18 mouse cellular contexts compared by ENCODE assay signal in the genomic region with DNA sequence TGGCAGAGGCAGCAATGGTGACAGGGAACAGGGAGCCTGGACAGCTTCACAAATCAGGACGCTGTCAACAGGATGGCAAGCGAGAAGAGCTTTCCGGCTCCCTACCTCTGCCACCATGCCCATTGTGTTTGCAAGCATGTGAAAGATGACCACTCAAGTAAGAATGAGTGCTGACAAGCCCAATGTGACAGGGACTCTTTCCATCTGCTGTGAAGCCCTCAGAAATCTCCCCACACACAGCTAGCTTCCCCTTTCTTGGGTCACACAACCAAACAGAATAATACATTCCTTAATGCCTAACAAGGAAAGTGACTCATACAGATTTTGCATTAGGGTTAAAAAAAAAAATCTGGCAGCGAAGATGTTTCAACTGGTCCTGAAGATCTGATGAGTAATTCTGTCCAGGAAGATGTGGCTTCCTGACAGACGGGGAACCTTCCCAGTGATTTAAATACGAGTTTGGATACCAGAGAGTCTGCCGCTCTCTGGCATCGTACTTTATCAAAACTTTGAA.
DNase-seq lines count a peak whose midpoint lies in the region; ATAC-seq and TF ChIP-seq lines count a peak whose summit lies in the region.
"Had no signal": no experiment of that assay in that cellular context is flagged by ENCODE, and none has a peak within 500 bp of the region (broad histone marks: within the 10 kb centered on the region; RNA-seq: fewer than 3 reads in every experiment).

No protein-coding gene starts in this region.

- H3K27me3 ChIP-seq in heart, embryonic 10.5 days (ENCODE audit: insufficient read depth, poor library complexity, severe bottlenecking): no peaks in the 10 kb centered on the region
- no peaks in the 10 kb centered on the region; the same call in 1 of the 2 replicates for H3K27me3 ChIP-seq in heart, adult 2 months (ENCODE audit: control insufficient read depth, insufficient read depth, low read length)
- no peaks in the 10 kb centered on the region for H3K27me3 ChIP-seq in heart, embryonic 14.5 days (ENCODE audit: control insufficient read depth, insufficient read depth, low read length)
- no peaks in the 10 kb centered on the region for H3K27me3 ChIP-seq in forebrain, postnatal 0 days (ENCODE audit: insufficient read depth, low read length)
- H3K27me3 ChIP-seq: hindbrain, embryonic 15.5 days; limb, embryonic 13.5 days; midbrain, embryonic 15.5 days; neural tube, embryonic 12.5 days; stomach, embryonic 15.5 days had no signal

- H3K9ac ChIP-seq in heart, adult 2 months (ENCODE audit: low read depth, low read length): no peak overlapping the region
- H3K9ac ChIP-seq in heart, embryonic 14.5 days (ENCODE audit: low read length): no peak overlapping the region
- no peak overlapping the region for H3K9ac ChIP-seq in forebrain, postnatal 0 days
- H3K9ac ChIP-seq: hindbrain, embryonic 15.5 days; limb, embryonic 13.5 days; midbrain, embryonic 15.5 days; neural tube, embryonic 12.5 days; stomach, embryonic 15.5 days had no signal

- no peaks in the 10 kb centered on the region for H3K36me3 ChIP-seq in heart, embryonic 10.5 days
- no peaks in the 10 kb centered on the region for H3K36me3 ChIP-seq in heart, adult 2 months (ENCODE audit: control insufficient read depth, insufficient read depth, low read length)
- no peaks in the 10 kb centered on the region for H3K36me3 ChIP-seq in heart, embryonic 14.5 days (ENCODE audit: control insufficient read depth, insufficient read depth, low read length)
- no peaks in the 10 kb centered on the region for H3K36me3 ChIP-seq in forebrain, postnatal 0 days (ENCODE audit: insufficient read depth)
- H3K36me3 ChIP-seq: hindbrain, embryonic 15.5 days; limb, embryonic 13.5 days; midbrain, embryonic 15.5 days; neural tube, embryonic 12.5 days; stomach, embryonic 15.5 days had no signal

- WGBS in heart, embryonic 10.5 days: 20% methylated on average over 8 of the region's 8 CpGs
- WGBS in heart, adult 2 months: 7% methylated on average over 8 of the region's 8 CpGs
- 4% methylated on average over 8 of the region's 8 CpGs for WGBS in heart, embryonic 14.5 days
- 77% methylated on average over 8 of the region's 8 CpGs for WGBS in forebrain, postnatal 0 days

- no peak for TF ChIP-seq POLR2A in heart, adult 2 months (IDR thresholded peaks at IDR 0.05; ENCODE audit: insufficient read depth, low read depth, low read length)

- peak overlapping the region; percentile 52 for H3K4me2 ChIP-seq in heart, embryonic 14.5 days (ENCODE audit: low read length)
- H3K4me2 ChIP-seq in forebrain, postnatal 0 days (ENCODE audit: low read depth): no peak overlapping the region
- H3K4me2 ChIP-seq: hindbrain, embryonic 15.5 days; limb, embryonic 13.5 days; midbrain, embryonic 15.5 days; neural tube, embryonic 12.5 days; stomach, embryonic 15.5 days had no signal

- H3K27ac ChIP-seq in heart, embryonic 10.5 days: peak overlapping the region; percentile 7; the same call in 1 of the 2 replicates
- H3K27ac ChIP-seq in heart, adult 2 months: no peak overlapping the region
- peak overlapping the region; percentile 64 to 67 for H3K27ac ChIP-seq in heart, embryonic 14.5 days (replicated peaks in 1 of 2; ENCODE audit: control insufficient read depth in 1 of 2, insufficient read depth in 1 of 2, low read depth in 2 of 2, low read length in 2 of 2)
- no peak overlapping the region for H3K27ac ChIP-seq in forebrain, postnatal 0 days (ENCODE audit: low read depth, low read length)
- H3K27ac ChIP-seq: hindbrain, embryonic 15.5 days; limb, embryonic 13.5 days; midbrain, embryonic 15.5 days; neural tube, embryonic 12.5 days; stomach, embryonic 15.5 days had no signal

- H3K79me2 ChIP-seq in heart, adult 2 months (replicated peaks; ENCODE audit: control insufficient read depth, insufficient read depth, low read length): no peaks in the 10 kb centered on the region

- no peaks in the 10 kb centered on the region for H3K4me1 ChIP-seq in heart, embryonic 10.5 days
- H3K4me1 ChIP-seq in heart, adult 2 months (ENCODE audit: control insufficient read depth, insufficient read depth, low read length): no peaks in the 10 kb centered on the region
- peaks cover 3 to 9% of the 10 kb centered on the region in 2 experiments for H3K4me1 ChIP-seq in heart, embryonic 14.5 days (ENCODE audit: control insufficient read depth in 2 of 2, insufficient read depth in 2 of 2, low read length in 2 of 2)
- H3K4me1 ChIP-seq in forebrain, postnatal 0 days (ENCODE audit: insufficient read depth): no peaks in the 10 kb centered on the region
- H3K4me1 ChIP-seq: hindbrain, embryonic 15.5 days; limb, embryonic 13.5 days; midbrain, embryonic 15.5 days; neural tube, embryonic 12.5 days; stomach, embryonic 15.5 days had no signal

- TF ChIP-seq EP300 in heart, adult 2 months (IDR thresholded peaks at IDR 0.05; ENCODE audit: insufficient read depth, low read depth, low read length): no peak

- intact Hi-C loops in heart, adult 2 months (cut with DNase I): no loop called here

- peak; percentile 88 for ATAC-seq in heart, embryonic 14.5 days (ENCODE audit: insufficient number of reproducible peaks, insufficient read depth, low FRiP score, low read depth)
- no peak for ATAC-seq in forebrain, postnatal 0 days
- ATAC-seq: midbrain, embryonic 15.5 days had no signal

- no peak for TF ChIP-seq CTCF in heart, adult 2 months (IDR thresholded peaks at IDR 0.05)
- TF ChIP-seq CTCF in forebrain, postnatal 0 days (IDR thresholded peaks at IDR 0.05; ENCODE audit: low read depth): no peak

- H3K4me3 ChIP-seq in heart, embryonic 10.5 days: peak overlapping the region; percentile 20; the same call in 1 of the 2 replicates
- no peak overlapping the region for H3K4me3 ChIP-seq in heart, adult 2 months
- no peak overlapping the region for H3K4me3 ChIP-seq in heart, embryonic 14.5 days (ENCODE audit: control insufficient read depth in 1 of 2, insufficient read depth in 1 of 2, low read depth in 1 of 2, low read length in 2 of 2)
- H3K4me3 ChIP-seq in forebrain, postnatal 0 days (ENCODE audit: low read depth, low read length): no peak overlapping the region
- H3K4me3 ChIP-seq: hindbrain, embryonic 15.5 days; limb, embryonic 13.5 days; midbrain, embryonic 15.5 days; neural tube, embryonic 12.5 days; stomach, embryonic 15.5 days had no signal

- peak; percentile 92 for DNase-seq in heart, embryonic 10.5 days (ENCODE audit: low spot score)
- no peak for DNase-seq in heart, adult 2 months
- DNase-seq in Muller cell, postnatal 12 days (ENCODE audit: inconsistent ontology term): peak; percentile 89
- peak; percentile 17 to 25 for DNase-seq in lung, postnatal 4 days
- no peak for DNase-seq in layer of hippocampus, postnatal 25 days (ENCODE audit: extremely low spot score in 1 of 2, low spot score in 1 of 2)
- no peak for DNase-seq in T-cell, adult 2 months (ENCODE audit: low spot score)
- DNase-seq in forebrain, postnatal 0 days: no peak
- DNase-seq: cerebellum, adult 8-10 months; gastrocnemius, postnatal 36 days; kidney, adult 18-20 months; kidney, postnatal 36 days; thymus, postnatal 25 days had no signal

- H3K9me3 ChIP-seq in heart, embryonic 10.5 days: peaks cover 5% of the 10 kb centered on the region
- H3K9me3 ChIP-seq in heart, embryonic 14.5 days (ENCODE audit: control insufficient read depth, low read length): peaks cover 4% of the 10 kb centered on the region; the same call in 1 of the 2 replicates
- no peaks in the 10 kb centered on the region for H3K9me3 ChIP-seq in forebrain, postnatal 0 days (ENCODE audit: low read length)
- H3K9me3 ChIP-seq: hindbrain, embryonic 15.5 days; midbrain, embryonic 15.5 days; neural tube, embryonic 12.5 days; stomach, embryonic 15.5 days had no signal

Comparison
In these comparisons a context has a peak if more than half of its experiments do, and no peak if none do; other contexts are left out.
1. DNase-seq: peak in heart, embryonic 10.5 days (single experiment), Muller cell, postnatal 12 days (single experiment) and lung, postnatal 4 days (2 of 2); none in heart, adult 2 months (0 of 2), layer of hippocampus, postnatal 25 days (0 of 2), T-cell, adult 2 months (single experiment) and forebrain, postnatal 0 days (single experiment).
2. H3K27ac ChIP-seq: peak in heart, embryonic 10.5 days (single experiment) and heart, embryonic 14.5 days (2 of 2); none in heart, adult 2 months (single experiment) and forebrain, postnatal 0 days (single experiment).